Mouse (Mus musculus) monocyte, adult 2 months (primary cell): Measurements from ENCODE around the gene Capn8.

ENCODE experiments used
- DNase-seq, 2 experiments: peaks; one replicate each; pipeline ENCODE4 v3.0.0; 2022; ENCODE audit warnings: low spot score in 2 of 2, low read depth in 1 of 2

Gene Capn8

GRCm38 (mm10) chr1:182564408-182565120, at the start of gene Capn8:
TSS of gene Capn8 (plus strand) at chr1:182565007.
- no peak for DNase-seq

DNA sequence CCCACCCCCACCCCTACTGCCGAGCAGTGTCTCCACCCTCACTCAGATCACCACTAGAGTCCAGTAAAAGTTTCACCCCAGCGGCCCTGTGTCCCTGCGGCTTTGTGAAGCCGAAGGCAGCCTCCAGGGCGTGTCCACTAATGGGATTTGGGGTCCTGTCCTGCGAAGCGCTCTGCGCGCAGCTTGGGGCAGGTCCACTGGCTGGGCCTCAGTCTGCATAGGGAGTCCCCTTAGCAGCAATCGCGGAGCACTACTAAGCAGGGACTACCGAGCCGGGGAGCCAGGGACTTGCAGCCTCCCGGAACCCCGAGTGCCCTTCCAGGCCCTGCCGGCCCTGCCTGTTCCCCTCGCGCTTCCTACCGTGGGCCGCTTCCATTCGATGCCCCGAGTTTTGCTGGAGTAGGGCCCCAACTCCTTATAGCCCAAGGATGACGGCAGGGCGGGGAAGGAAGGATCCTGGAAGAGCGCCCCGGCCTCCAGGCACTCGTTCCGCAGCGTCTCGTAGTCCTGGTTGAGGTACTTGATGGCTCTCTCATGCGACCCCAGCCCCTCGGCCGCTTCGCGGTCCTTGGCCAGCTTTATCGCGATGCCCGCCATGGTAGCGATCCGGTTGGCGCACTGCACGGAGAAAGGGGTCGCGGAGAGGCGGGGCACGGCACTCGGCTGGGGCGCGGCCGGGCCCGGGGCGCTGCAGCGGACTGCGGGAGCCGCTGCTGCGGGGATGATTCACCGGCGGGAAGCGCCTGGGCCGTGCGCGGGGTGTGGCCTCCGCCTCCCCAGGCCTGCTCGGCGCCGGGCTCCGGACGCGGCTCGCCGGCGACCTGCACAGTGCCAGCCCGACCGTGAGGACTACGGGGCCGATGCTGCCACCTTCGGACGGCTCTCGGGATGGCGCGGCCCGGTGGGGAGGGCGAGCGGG, 47.8 kb upstream of the Capn8 start, which contains the start of gene Capn2:
Capn2 (minus strand) TSS at position 851 of the 919 bp plus-strand sequence.
- peak; percentile 55 to 69 for DNase-seq

DNA sequence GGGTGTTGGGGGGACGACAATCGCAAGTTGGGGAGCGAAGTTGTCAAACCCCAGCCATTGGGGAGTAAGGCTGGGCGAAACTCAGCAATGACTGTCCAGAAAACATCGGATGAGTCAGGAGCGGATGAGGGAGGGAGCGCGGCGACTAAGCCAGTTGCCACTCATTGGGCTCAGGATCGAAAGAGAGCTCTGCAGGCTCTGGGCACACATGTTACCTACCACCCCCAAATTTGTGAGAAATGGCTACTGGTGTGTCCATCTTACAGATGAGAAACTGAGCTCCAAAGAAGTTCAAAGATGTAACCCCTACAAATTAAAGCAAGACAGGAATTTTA, 47.2 kb upstream of the Capn8 start:
- no peak for DNase-seq

DNA sequence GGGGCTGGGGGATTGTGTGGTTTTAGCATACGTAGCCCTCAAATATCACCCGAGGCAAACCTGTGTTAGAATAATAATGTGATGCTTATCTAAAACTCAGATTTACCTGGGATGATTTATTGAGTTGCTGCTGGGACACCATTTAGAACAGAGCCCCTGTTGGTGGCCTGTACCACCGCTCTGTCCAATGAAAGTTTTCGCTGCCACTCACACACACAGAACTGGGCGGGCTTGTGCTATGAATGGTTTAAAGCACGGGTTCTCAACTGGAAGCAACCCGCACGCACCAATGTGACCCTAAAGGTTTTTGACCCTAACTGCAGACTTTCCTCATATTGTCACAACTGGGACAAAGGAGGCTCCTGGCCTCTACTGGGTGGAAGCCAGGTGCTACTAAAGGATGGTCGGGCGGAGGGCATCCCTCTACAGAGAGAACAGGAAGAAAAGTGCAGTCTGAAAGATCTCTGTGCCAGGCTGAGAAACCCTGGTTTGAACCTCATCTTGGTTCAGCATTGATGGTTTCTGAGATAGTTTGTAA, 46.6 kb upstream of the Capn8 start:
- no peak for DNase-seq

- no peak for DNase-seq
These were observed 46.0 kb upstream of the Capn8 start for GRCm38 (mm10) chr1:182518811-182519210.

GRCm38 (mm10) chr1:182519341-182519740, 45.5 kb upstream of the Capn8 start:
- DNase-seq, result no peak

GRCm38 (mm10) chr1:182520091-182520937, 44.5 kb upstream of the Capn8 start:
- DNase-seq, result peak in 1 of 2 experiments; percentile 24

DNA sequence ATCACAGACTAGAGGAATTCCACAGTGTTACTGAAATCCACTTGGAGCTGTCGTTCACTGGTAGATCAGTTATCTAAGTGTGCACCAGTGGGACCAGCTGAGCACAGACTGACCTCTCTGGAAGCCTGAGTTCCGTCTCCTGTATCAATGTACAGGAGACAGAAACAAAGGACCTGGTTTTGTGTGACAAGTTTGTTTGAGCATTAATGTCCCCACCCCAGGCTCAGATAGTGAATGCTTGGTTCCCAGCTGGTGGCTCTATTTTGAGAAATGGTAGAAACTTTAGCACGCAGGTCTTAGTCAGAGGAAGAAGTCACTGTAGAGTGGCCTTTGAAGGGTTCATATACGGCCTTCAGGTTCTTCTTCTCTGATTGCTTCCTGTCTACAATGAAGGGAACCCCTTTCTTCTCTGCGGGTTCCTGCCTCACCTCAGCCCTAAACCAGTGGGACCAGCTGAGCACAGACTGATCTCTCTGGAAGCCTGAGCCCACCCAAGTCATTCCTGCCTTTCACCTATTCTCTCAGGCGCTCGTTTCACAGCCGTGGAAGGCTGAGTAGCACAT, 43.8 kb upstream of the Capn8 start:
- DNase-seq, result no peak

DNA sequence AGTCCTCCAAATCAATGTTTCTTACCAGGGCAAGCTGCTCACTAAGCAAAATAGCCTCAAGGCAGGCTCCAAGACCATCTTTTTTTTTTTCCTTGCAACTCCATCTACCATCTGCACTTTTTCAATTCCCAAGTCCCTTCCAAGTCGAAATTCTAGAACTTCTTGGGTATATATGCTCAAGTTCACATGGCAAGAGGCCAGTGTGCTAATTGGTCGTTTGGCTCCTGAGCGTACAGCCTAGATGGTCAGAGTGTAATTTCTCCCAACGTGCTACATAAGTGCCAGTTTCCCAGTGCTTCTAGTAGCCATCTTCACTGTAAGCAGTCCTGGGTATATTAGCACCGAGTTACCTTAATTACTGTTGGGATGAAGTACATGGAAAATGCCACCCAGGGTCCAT, 41.8 kb upstream of the Capn8 start:
- no peak for DNase-seq

- no peak for DNase-seq
These were observed 41.1 kb upstream of the Capn8 start for GRCm38 (mm10) chr1:182523692-182524091.

DNA sequence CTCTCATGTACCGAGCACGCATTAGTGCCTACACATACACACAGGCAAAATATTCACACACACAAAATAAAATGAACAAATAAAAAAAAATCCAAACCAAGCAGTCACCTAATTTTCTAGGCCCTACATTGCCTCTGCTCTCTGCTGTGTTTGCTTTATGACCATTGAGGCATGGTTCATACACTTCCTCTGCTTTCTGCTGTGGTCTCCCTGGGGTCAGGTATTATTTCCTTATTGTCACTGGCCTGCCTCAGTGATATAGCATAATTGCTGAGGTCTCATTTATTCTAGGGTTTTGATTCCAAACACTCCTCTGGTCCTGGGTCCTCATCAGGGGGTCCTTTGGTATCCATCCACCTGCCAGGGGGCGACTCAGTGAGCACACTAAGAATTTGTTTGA, 39.2 kb upstream of the Capn8 start:
- DNase-seq, result no peak

DNA sequence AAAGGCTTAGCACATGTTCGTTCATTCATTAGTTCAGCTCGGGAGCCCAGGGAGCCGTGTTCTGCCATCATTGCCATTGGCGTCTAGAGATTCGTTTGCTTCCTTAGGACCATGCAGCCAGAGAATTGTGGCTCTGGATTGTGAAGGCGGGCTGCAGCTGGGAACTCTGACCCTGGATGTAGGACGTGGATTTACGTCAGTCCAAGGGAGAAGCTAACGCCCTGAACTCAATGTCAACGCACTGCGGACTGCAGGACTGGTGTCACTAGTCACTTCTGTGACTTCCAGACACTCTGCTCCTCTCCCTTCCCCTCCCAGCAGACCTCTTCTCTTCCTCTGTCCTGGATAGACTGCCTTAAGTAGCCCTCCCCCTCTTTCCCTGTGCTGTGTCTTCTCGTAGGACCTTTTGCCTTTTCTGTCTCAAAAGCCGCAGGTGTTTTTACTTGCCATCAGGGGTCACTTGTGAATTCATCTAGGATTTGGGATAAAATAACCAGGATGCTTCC, 37.5 kb upstream of the Capn8 start:
- DNase-seq, result no peak

- peak; percentile 57 to 68 for DNase-seq
These were observed 36.6 kb upstream of the Capn8 start for GRCm38 (mm10) chr1:182527921-182528858.

GRCm38 (mm10) chr1:182533583-182533982, 31.2 kb upstream of the Capn8 start:
- DNase-seq, result no peak

DNA sequence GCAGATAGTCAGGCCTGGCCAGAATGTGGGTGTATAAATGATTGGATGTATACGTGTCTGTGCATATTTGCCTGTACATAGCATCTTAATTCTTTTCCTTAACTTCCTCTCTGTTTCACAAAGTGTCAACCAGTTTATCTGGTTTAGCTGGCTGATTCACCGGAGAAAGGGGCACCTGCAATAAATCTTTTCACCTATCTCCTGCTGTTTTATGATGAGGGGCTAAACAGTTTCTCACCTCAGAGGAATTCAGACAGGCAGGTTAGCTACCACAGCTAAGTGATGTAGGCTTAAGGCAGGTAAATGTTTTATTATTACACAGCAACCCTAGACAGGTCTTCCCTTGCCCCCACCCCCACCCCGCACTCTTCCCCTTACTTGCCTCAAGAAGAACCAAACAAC, 29.7 kb upstream of the Capn8 start:
- DNase-seq, result no peak

DNA sequence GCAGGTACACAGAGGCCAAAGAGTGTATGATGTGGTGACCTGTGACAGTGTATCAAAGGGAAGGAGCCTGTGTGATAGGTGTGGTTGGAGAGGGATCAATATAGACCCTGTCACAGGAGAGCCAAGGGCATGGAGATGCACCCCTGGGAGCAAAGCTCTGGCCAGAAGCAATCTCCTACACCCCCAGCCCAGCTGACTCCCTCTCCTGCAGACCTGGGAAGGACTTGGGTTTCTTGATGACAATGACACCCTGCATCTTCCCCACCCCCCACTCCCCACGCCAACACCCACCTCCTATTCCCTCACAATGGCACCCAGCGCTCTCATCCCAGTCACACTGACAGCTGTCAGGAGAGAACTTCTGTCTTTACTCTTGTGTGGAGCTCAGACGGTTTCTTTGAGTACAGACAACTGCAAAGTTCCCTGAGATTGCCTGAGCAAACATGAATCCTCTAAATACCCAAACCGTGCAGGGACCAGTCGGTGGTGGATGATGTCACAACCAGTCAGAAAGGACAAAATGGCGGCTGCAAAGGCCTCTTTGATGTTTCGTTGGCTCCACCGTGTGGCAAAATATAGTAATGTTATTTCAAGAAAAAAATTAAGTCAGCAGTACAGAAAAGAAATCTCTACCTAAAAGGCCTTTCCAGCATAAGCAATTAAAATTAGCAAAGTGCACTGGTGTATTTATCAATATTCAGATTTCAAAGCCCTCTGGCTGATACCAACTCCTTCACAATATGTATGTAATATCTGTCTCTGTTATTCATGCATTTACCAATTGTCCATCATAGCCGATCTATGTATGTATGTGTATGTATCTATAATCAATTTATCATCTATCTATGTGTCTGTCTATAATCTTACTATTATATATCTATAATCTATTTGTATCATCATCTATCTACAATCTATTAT, 25.5 kb upstream of the Capn8 start:
- peak in 1 of 2 experiments; percentile 44 for DNase-seq

DNA sequence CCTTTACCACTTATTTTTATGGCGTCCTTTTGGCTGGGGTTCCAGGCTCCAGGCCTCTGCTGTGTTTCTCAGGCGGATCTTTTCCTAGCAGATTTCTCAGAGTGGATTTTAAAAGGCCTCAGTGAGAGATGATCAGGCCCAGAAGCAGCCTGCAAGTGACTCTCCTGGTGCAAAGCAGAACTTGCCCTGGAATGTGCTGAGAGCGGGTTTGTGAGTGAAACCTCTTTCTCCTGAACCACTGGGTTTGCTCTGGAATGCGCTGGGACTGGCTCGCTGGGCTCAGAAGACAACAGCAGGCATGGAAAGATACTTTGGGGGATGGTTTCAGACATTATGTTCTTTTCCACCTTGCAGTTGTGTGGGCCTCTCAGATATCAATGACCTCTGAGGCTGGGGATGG, 22.7 kb upstream of the Capn8 start:
- no peak for DNase-seq

DNA sequence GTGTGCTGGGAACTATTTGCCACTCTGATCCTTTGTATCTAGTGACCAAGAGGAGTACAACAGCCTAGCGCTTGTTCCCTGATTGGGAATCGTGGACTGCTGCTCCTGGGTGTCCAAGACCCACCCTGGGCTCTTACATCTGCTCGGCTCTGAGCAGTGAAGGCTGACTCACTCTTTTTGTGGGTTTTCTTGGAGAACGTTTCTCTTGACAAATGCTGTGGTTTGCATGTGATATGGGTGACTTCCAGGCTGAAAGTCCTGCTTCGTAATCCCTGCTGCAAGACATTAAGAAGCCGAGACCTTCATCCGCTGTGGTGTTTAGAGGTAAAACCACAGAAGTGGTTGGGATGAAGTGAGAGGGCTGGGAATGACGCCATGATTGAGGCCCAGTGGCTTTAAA, 21.7 kb upstream of the Capn8 start:
- no peak for DNase-seq
